Mouse (Mus musculus) retina, postnatal 7 days (tissue): ENCODE data around the gene Olfr524.
A peak's percentile ranks its signal among the peaks of the same experiment; 100 is the strongest.

ENCODE experiments used
- DNase-seq: peaks from one replicate; pipeline ENCODE4 v3.0.0-alpha.2; 2012; ENCODE audit warnings: low read depth, low spot score

Gene Olfr524

GRCm38 (mm10) chr7:140186646-140187620, 18.8 kb downstream of the Olfr524 start:
- DNase-seq: no peak

GRCm38 (mm10) chr7:140184206-140184605, 21.6 kb downstream of the Olfr524 start:
- no peak for DNase-seq

- DNase-seq: no peak
Measured at GRCm38 (mm10) chr7:140180692-140181091, 25.1 kb downstream of the Olfr524 start.

- DNase-seq: no peak
Measured at GRCm38 (mm10) chr7:140179176-140179575, 26.6 kb downstream of the Olfr524 start.

GRCm38 (mm10) chr7:140172936-140173335, 32.8 kb downstream of the Olfr524 start, which contains the start of gene Olfr523:
Gene Olfr523 (plus strand): TSS chr7:140173217.
- no peak for DNase-seq

- DNase-seq: no peak
Measured at GRCm38 (mm10) chr7:140170863-140171262, 34.9 kb downstream of the Olfr524 start.

- no peak for DNase-seq
Measured at GRCm38 (mm10) chr7:140169386-140169785, 36.4 kb downstream of the Olfr524 start.

GRCm38 (mm10) chr7:140167950-140168349, 37.8 kb downstream of the Olfr524 start:
- no peak for DNase-seq

- no peak for DNase-seq
Measured at GRCm38 (mm10) chr7:140164664-140165063, 41.1 kb downstream of the Olfr524 start, which contains the start of gene Olfr522. Gene Olfr522 (minus strand): TSS chr7:140164764.

- no peak for DNase-seq
Measured at GRCm38 (mm10) chr7:140160363-140160762, 45.4 kb downstream of the Olfr524 start.

GRCm38 (mm10) chr7:140154218-140154927, 51.4 kb downstream of the Olfr524 start, which contains the start of gene Sprn:
Gene Sprn (minus strand): TSS chr7:140154877.
- peak; percentile 51 for DNase-seq

- DNase-seq: no peak
Measured at GRCm38 (mm10) chr7:140153829-140154217, 51.9 kb downstream of the Olfr524 start.

- DNase-seq: no peak
Measured at GRCm38 (mm10) chr7:140153383-140153782, 52.4 kb downstream of the Olfr524 start.
